ENCODE assay signal across 15 mouse cellular contexts in genomic region chr5:34669493-34669892, GRCm38 (mm10). TPM values are rescaled to one million over a fixed set of nuclear protein-coding genes. Genes with fewer than 3 reads are reported as not detected.
A peak's percentile ranks its signal among the peaks of the same experiment; 100 is the strongest.
DNase-seq lines count a peak whose midpoint lies in the region; ATAC-seq and TF ChIP-seq lines count a peak whose summit lies in the region.
"Had no signal": no experiment of that assay in that cellular context is flagged by ENCODE, and none has a peak within 500 bp of the region (broad histone marks: within the 10 kb centered on the region; RNA-seq: fewer than 3 reads in every experiment).

No protein-coding gene starts in this region.

- peak; percentile 25 for DNase-seq in CD4-positive, CD25-positive, alpha-beta regulatory T cell, adult 2 months (ENCODE audit: low read depth, low spot score)
- no peak for DNase-seq in kidney, postnatal 0 days (ENCODE audit: low spot score)
- DNase-seq in kidney, postnatal 10 days: no peak
- DNase-seq in ES-CJ7 (ENCODE audit: low read depth, low spot score): peak; percentile 63
- no peak for DNase-seq in layer of hippocampus, adult 18-20 months (ENCODE audit: low spot score in 2 of 2)
- DNase-seq: adrenal gland, postnatal 25 days; heart, postnatal 36 days; lung, postnatal 10 days had no signal

- 0 out of 2 replicates have a peak, but pooled peaks cover 5% of the 10 kb centered on the region for H3K36me3 ChIP-seq in kidney, postnatal 0 days (ENCODE audit: insufficient read depth, low read length)
- H3K36me3 ChIP-seq: neural tube, embryonic 12.5 days had no signal

- H3K4me2 ChIP-seq in kidney, postnatal 0 days (ENCODE audit: low read length): no peak overlapping the region
- H3K4me2 ChIP-seq: midbrain, embryonic 13.5 days; neural tube, embryonic 12.5 days had no signal

- peak; percentile 44 for TF ChIP-seq CTCF in kidney, postnatal 0 days (IDR thresholded peaks at IDR 0.05; ENCODE audit: low read depth)

- H3K9me3 ChIP-seq in kidney, postnatal 0 days (replicated peaks; ENCODE audit: low read length): no peaks in the 10 kb centered on the region
- H3K9me3 ChIP-seq: midbrain, embryonic 13.5 days; neural tube, embryonic 12.5 days had no signal

- H3K27ac ChIP-seq in kidney, postnatal 0 days: no peak overlapping the region
- H3K27ac ChIP-seq: midbrain, embryonic 13.5 days; neural tube, embryonic 12.5 days had no signal

- WGBS in kidney, postnatal 0 days: 80% methylated on average over 2 of the region's 2 CpGs

- no peak overlapping the region for H3K4me3 ChIP-seq in kidney, postnatal 0 days (replicated peaks; ENCODE audit: low read depth, low read length)
- H3K4me3 ChIP-seq: erythroblast, embryonic 14.5 days; midbrain, embryonic 13.5 days; neural tube, embryonic 12.5 days had no signal

- no peaks in the 10 kb centered on the region for H3K4me1 ChIP-seq in kidney, postnatal 0 days (replicated peaks; ENCODE audit: insufficient read depth, low read length)
- H3K4me1 ChIP-seq: midbrain, embryonic 13.5 days; neural tube, embryonic 12.5 days had no signal

- no peak for ATAC-seq in CD4-positive, CD25-positive, alpha-beta regulatory T cell, adult 4 months
- no peak for ATAC-seq in kidney, postnatal 0 days (replicated peaks; ENCODE audit: low FRiP score, low read depth)
- 0 out of 2 replicates have a peak, but pooled peaks have one; percentile 25 for ATAC-seq in granulocyte monocyte progenitor cell, adult 5-6 weeks (replicated peaks; ENCODE audit: poor library complexity, severe bottlenecking)
- ATAC-seq in megakaryocyte, adult 5-6 weeks (ENCODE audit: poor library complexity, severe bottlenecking): no peak
- ATAC-seq: intestine, embryonic 16.5 days; midbrain, embryonic 13.5 days had no signal

- no peaks in the 10 kb centered on the region for H3K27me3 ChIP-seq in kidney, postnatal 0 days (ENCODE audit: insufficient read depth, low read length)
- H3K27me3 ChIP-seq: midbrain, embryonic 13.5 days; neural tube, embryonic 12.5 days had no signal

- no peak overlapping the region for H3K9ac ChIP-seq in kidney, postnatal 0 days (ENCODE audit: low read depth, low read length)
- H3K9ac ChIP-seq: midbrain, embryonic 13.5 days; neural tube, embryonic 12.5 days had no signal

RNA-seq across cellular contexts. Expression of gene Grk4, which starts 9.3 kb away (rescaled TPM):
- polyA plus RNA-seq in CD4-positive, CD25-positive, alpha-beta regulatory T cell, adult 4 months (2017; shearing (Covaris generic)): 1 to 10 TPM; 3.0 to 6.4 TPM
- polyA plus RNA-seq in kidney, postnatal 0 days (2015; fragmentation: Nextera tagmentation; extraction: Ambion mirVana): 2.2 and 3.6 TPM in 2 replicates
- total RNA-seq in granulocyte monocyte progenitor cell, adult 5-6 weeks (2014; fragmentation: Nextera tagmentation): 0.95 and 7.2 TPM in 2 replicates
- total RNA-seq in granulocyte monocyte progenitor cell, adult 5-6 weeks (2017): 1.2 and 1.4 TPM in 2 replicates
- 1.6 and 2.5 TPM in 2 replicates for total RNA-seq in megakaryocyte, adult 5-6 weeks (2015)
- 3.3 and 3.9 TPM in 2 replicates for total RNA-seq in megakaryocyte, adult 5-6 weeks (2017)
- total RNA-seq in layer of hippocampus, adult 18-20 months (2021): 1 to 10 TPM; 5.3 to 5.6 TPM

RNA-seq across cellular contexts. Expression of gene Nop14, which starts 9.5 kb away (rescaled TPM):
- 10 to 100 TPM; 28.1 to 31.6 TPM for polyA plus RNA-seq in CD4-positive, CD25-positive, alpha-beta regulatory T cell, adult 4 months (2017; shearing (Covaris generic))
- 22.3 and 22.7 TPM in 2 replicates for polyA plus RNA-seq in kidney, postnatal 0 days (2015; fragmentation: Nextera tagmentation; extraction: Ambion mirVana)
- total RNA-seq in granulocyte monocyte progenitor cell, adult 5-6 weeks (2014; fragmentation: Nextera tagmentation): 40.0 and 45.0 TPM in 2 replicates
- total RNA-seq in granulocyte monocyte progenitor cell, adult 5-6 weeks (2017): 47.7 and 50.0 TPM in 2 replicates
- total RNA-seq in megakaryocyte, adult 5-6 weeks (2015): 9.4 and 10.1 TPM in 2 replicates
- total RNA-seq in megakaryocyte, adult 5-6 weeks (2017): 15.6 and 19.2 TPM in 2 replicates
- 10 to 100 TPM; 15.9 to 16.0 TPM for total RNA-seq in layer of hippocampus, adult 18-20 months (2021)

RNA-seq across cellular contexts. Expression of gene Mfsd10, which starts 32.5 kb away (rescaled TPM):
- polyA plus RNA-seq in CD4-positive, CD25-positive, alpha-beta regulatory T cell, adult 4 months (2017; shearing (Covaris generic)): 10 to 100 TPM; 45.6 to 83.5 TPM
- 86.9 and 108 TPM in 2 replicates for polyA plus RNA-seq in kidney, postnatal 0 days (2015; fragmentation: Nextera tagmentation; extraction: Ambion mirVana)
- 196 and 197 TPM in 2 replicates for total RNA-seq in granulocyte monocyte progenitor cell, adult 5-6 weeks (2014; fragmentation: Nextera tagmentation)
- total RNA-seq in granulocyte monocyte progenitor cell, adult 5-6 weeks (2017): 111 and 147 TPM in 2 replicates
- total RNA-seq in megakaryocyte, adult 5-6 weeks (2015): 66.9 and 125 TPM in 2 replicates
- 70.1 and 85.8 TPM in 2 replicates for total RNA-seq in megakaryocyte, adult 5-6 weeks (2017)
- 10 to 100 TPM; 33.3 to 43.6 TPM for total RNA-seq in layer of hippocampus, adult 18-20 months (2021)

Comparison
In these comparisons a context has a peak if more than half of its experiments do, and no peak if none do; other contexts are left out.
1. DNase-seq: peak in CD4-positive, CD25-positive, alpha-beta regulatory T cell, adult 2 months (single experiment) and ES-CJ7 (single experiment); none in kidney, postnatal 0 days (single experiment), kidney, postnatal 10 days (single experiment) and layer of hippocampus, adult 18-20 months (0 of 2).